Mouse (Mus musculus): Measurements from ENCODE around the gene Crebl2. TPM values are rescaled to one million over a fixed set of nuclear protein-coding genes. Genes with fewer than 3 reads are reported as not detected.
A peak's percentile ranks its signal among the peaks of the same experiment; 100 is the strongest.

Crebl2 gene
- polyA plus RNA-seq (2012; ENCODE audit: insufficient read depth, insufficient read length, missing spikeins) = 14.0 and 14.2 TPM in 2 replicates

GRCm38 (mm10) chr6:134829786-134830700, at the start of gene Crebl2:
Gene Crebl2 (plus strand): TSS chr6:134830154.
- TF ChIP-seq CTCF (IDR thresholded peaks at IDR 0.05; ENCODE audit: low read depth, low read length) (no peak), POLR2A (IDR thresholded peaks at IDR 0.05; ENCODE audit: borderline replicate concordance, low read depth, low read length) (peak; percentile 68; the same call in 1 of the 2 replicates)
- H3K4me3 ChIP-seq (ENCODE audit: insufficient read depth, low read length) = peak within 1 kb of the TSS; percentile 89
- H3K4me1 ChIP-seq (ENCODE audit: control insufficient read depth, insufficient read depth, low read length) = peaks cover 13% of the 10 kb centered on the region
- peak within 1 kb of the TSS; percentile 93 for H3K27ac ChIP-seq (ENCODE audit: insufficient read depth, low read depth, low read length)

- Histone ChIP-seq H3K4me3 (ENCODE audit: insufficient read depth, low read length) (no peak overlapping the region), H3K4me1 (ENCODE audit: control insufficient read depth, insufficient read depth, low read length) (no peaks in the 10 kb centered on the region), H3K27ac (ENCODE audit: insufficient read depth, low read depth, low read length) (no peak overlapping the region)
- TF ChIP-seq CTCF (IDR thresholded peaks at IDR 0.05; ENCODE audit: low read depth, low read length) = no peak
- no peak for TF ChIP-seq POLR2A (IDR thresholded peaks at IDR 0.05; ENCODE audit: borderline replicate concordance, low read depth, low read length)
Measured at GRCm38 (mm10) chr6:134781494-134781913, 48.5 kb upstream of the Crebl2 start.

GRCm38 (mm10) chr6:134782900-134783299, 47.1 kb upstream of the Crebl2 start:
- H3K4me3 ChIP-seq (ENCODE audit: insufficient read depth, low read length) = no peak overlapping the region
- no peak overlapping the region for H3K27ac ChIP-seq (ENCODE audit: insufficient read depth, low read depth, low read length)
- TF ChIP-seq CTCF (IDR thresholded peaks at IDR 0.05; ENCODE audit: low read depth, low read length) = no peak
- TF ChIP-seq POLR2A (IDR thresholded peaks at IDR 0.05; ENCODE audit: borderline replicate concordance, low read depth, low read length) = no peak
- H3K4me1 ChIP-seq (ENCODE audit: control insufficient read depth, insufficient read depth, low read length) = 0 out of 2 replicates have a peak, but pooled peaks cover 2% of the 10 kb centered on the region

GRCm38 (mm10) chr6:134786426-134786825, 43.5 kb upstream of the Crebl2 start:
- peaks cover 11% of the 10 kb centered on the region for H3K4me1 ChIP-seq (ENCODE audit: control insufficient read depth, insufficient read depth, low read length)
- no peak for TF ChIP-seq CTCF (IDR thresholded peaks at IDR 0.05; ENCODE audit: low read depth, low read length)
- TF ChIP-seq POLR2A (IDR thresholded peaks at IDR 0.05; ENCODE audit: borderline replicate concordance, low read depth, low read length) = no peak
- H3K4me3 ChIP-seq (ENCODE audit: insufficient read depth, low read length) = no peak overlapping the region
- H3K27ac ChIP-seq (ENCODE audit: insufficient read depth, low read depth, low read length) = no peak overlapping the region

GRCm38 (mm10) chr6:134789100-134789499, 40.9 kb upstream of the Crebl2 start:
- TF ChIP-seq CTCF (IDR thresholded peaks at IDR 0.05; ENCODE audit: low read depth, low read length) = no peak
- no peak for TF ChIP-seq POLR2A (IDR thresholded peaks at IDR 0.05; ENCODE audit: borderline replicate concordance, low read depth, low read length)
- Histone ChIP-seq H3K27ac (ENCODE audit: insufficient read depth, low read depth, low read length) (no peak overlapping the region), H3K4me3 (ENCODE audit: insufficient read depth, low read length) (no peak overlapping the region), H3K4me1 (ENCODE audit: control insufficient read depth, insufficient read depth, low read length) (peaks cover 13% of the 10 kb centered on the region)

GRCm38 (mm10) chr6:134791251-134792118, 38.5 kb upstream of the Crebl2 start:
- Histone ChIP-seq H3K4me1 (ENCODE audit: control insufficient read depth, insufficient read depth, low read length) (peaks cover 16% of the 10 kb centered on the region), H3K27ac (ENCODE audit: insufficient read depth, low read depth, low read length) (peak overlapping the region; percentile 54), H3K4me3 (ENCODE audit: insufficient read depth, low read length) (peak overlapping the region; percentile 96)
- TF ChIP-seq POLR2A (IDR thresholded peaks at IDR 0.05; ENCODE audit: borderline replicate concordance, low read depth, low read length) (no peak), CTCF (IDR thresholded peaks at IDR 0.05; ENCODE audit: low read depth, low read length) (no peak)

GRCm38 (mm10) chr6:134792141-134793045, 37.6 kb upstream of the Crebl2 start, which contains the start of gene Dusp16:
Gene Dusp16 (minus strand): TSS chr6:134792625.
- TF ChIP-seq POLR2A (IDR thresholded peaks at IDR 0.05; ENCODE audit: borderline replicate concordance, low read depth, low read length) (no peak), CTCF (IDR thresholded peaks at IDR 0.05; ENCODE audit: low read depth, low read length) (no peak)
- Histone ChIP-seq H3K27ac (ENCODE audit: insufficient read depth, low read depth, low read length) (peak within 1 kb of the TSS; percentile 72), H3K4me1 (ENCODE audit: control insufficient read depth, insufficient read depth, low read length) (peaks cover 16% of the 10 kb centered on the region), H3K4me3 (ENCODE audit: insufficient read depth, low read length) (peak within 1 kb of the TSS; percentile 96)

GRCm38 (mm10) chr6:134793046-134793806, 36.7 kb upstream of the Crebl2 start:
- no peak for TF ChIP-seq CTCF (IDR thresholded peaks at IDR 0.05; ENCODE audit: low read depth, low read length)
- no peak for TF ChIP-seq POLR2A (IDR thresholded peaks at IDR 0.05; ENCODE audit: borderline replicate concordance, low read depth, low read length)
- peak overlapping the region; percentile 86 for H3K4me3 ChIP-seq (ENCODE audit: insufficient read depth, low read length)
- H3K4me1 ChIP-seq (ENCODE audit: control insufficient read depth, insufficient read depth, low read length) = peaks cover 15% of the 10 kb centered on the region
- H3K27ac ChIP-seq (ENCODE audit: insufficient read depth, low read depth, low read length) = no peak overlapping the region
